Mouse (Mus musculus) kidney, embryonic 15.5 days (tissue): ENCODE results near the gene Slit3. TPM values are rescaled to one million over a fixed set of nuclear protein-coding genes. Genes with fewer than 3 reads are reported as not detected.
A peak's percentile ranks its signal among the peaks of the same experiment; 100 is the strongest.

Experiments
- ATAC-seq: fragments of 200-750 bp; cut with Nextera tagmentation; replicated peaks from 2 replicates; pipeline ENCODE4 v1.8.0; 2017; ENCODE audit warnings: moderate TSS enrichment; ENCODE audit not compliant: low FRiP score
- H3K27ac ChIP-seq: fragments of 300-500 bp; sonication (generic); 2 replicates; pipeline ENCODE4 v1.5.1; 2015; ENCODE audit warnings: mild to moderate bottlenecking, inconsistent platforms
- H3K27me3 ChIP-seq: fragments of 300-500 bp; sonication (generic); 2 replicates; pipeline ENCODE4 v1.6.1; 2015; ENCODE audit warnings: inconsistent platforms
- H3K36me3 ChIP-seq: fragments of 300-500 bp; sonication (generic); 2 replicates; pipeline ENCODE4 v1.6.1; 2015; ENCODE audit warnings: inconsistent platforms
- H3K4me1 ChIP-seq: fragments of 300-500 bp; sonication (generic); 2 replicates; pipeline ENCODE4 v1.6.1; 2015; ENCODE audit warnings: inconsistent platforms
- H3K4me2 ChIP-seq: fragments of 300-500 bp; sonication (generic); 2 replicates; pipeline ENCODE4 v1.6.1; 2015; ENCODE audit warnings: moderate library complexity, mild to moderate bottlenecking, inconsistent platforms
- H3K4me3 ChIP-seq: fragments of 300-500 bp; sonication (generic); replicated peaks from 2 replicates; pipeline ENCODE4 v1.5.1; 2015; ENCODE audit warnings: mild to moderate bottlenecking, inconsistent platforms
- H3K9ac ChIP-seq: fragments of 300-500 bp; sonication (generic); 2 replicates; pipeline ENCODE4 v1.6.1; 2015; ENCODE audit warnings: mild to moderate bottlenecking, inconsistent platforms
- H3K9me3 ChIP-seq: fragments of 300-500 bp; sonication (generic); replicated peaks from 2 replicates; pipeline ENCODE4 v1.6.1; 2016; ENCODE audit warnings: inconsistent platforms
- WGBS: fragments of 180-500 bp; shearing (Covaris S2); methylation state at CpG from one replicate; pipeline ENCODE4 v1.1.7; 2015; ENCODE audit warnings: mixed read lengths; 5-methylcytosine and 5-hydroxymethylcytosine counted together
- microRNA counts: library from miRNA; unstranded; fragments of <30 nt; microRNA quantifications from one replicate; lab custom pipeline; 2016
- microRNA-seq: library from miRNA; unstranded; fragments of <30 nt; microRNA quantifications from one replicate; pipeline ENCODE4, GENCODE M21; 2016
- polyA plus RNA-seq: library from polyadenylated mRNA; unstranded; fragments of >200 nt; fragmentation: Nextera tagmentation; extraction: Ambion mirVana; gene quantifications from 2 replicates; pipeline ENCODE4 v1.2.1, GENCODE M21; 2015

Slit3 gene
- polyA plus RNA-seq, 1 experiment from 2014 or later = 14.9 TPM

- H3K4me3 ChIP-seq = no peak overlapping the region
- no peaks in the 10 kb centered on the region for H3K27me3 ChIP-seq
- H3K4me1 ChIP-seq = peaks cover 22% of the 10 kb centered on the region
- no peak overlapping the region for H3K9ac ChIP-seq
- no peaks in the 10 kb centered on the region for H3K9me3 ChIP-seq
- no peak overlapping the region for H3K4me2 ChIP-seq
- H3K36me3 ChIP-seq = no peaks in the 10 kb centered on the region
- peak; percentile 87 for ATAC-seq
- peak overlapping the region; percentile 64 for H3K27ac ChIP-seq
- 38% methylated on average over 8 of the region's 8 CpGs for WGBS
Observed at GRCm38 (mm10) chr11:35750578-35750977, 629.6 kb downstream of the Slit3 start.

DNA sequence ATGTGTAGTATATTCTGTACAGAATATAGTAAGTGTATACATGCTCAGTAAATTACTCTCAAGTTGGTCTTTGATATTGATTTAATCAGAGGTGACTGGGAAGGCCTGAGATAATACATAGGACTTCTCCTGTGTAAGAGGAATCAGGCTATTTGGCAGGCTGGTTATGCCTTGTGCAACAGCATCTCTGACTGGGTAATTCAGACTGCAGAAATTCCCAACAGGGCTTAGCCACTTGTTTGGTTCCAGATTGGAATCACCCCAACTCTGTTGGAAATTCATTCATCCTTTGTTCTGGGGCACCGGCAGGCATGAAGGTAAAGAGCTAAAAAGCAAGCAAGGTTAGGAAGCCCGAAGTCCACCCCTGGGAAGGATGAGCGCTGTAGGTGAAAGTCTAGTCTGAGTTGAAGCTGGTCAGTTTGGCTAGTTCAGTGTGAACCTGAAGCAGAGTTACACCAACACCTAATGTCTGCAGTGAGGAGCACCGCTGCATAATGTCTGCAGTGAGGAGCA lies 633.9 kb downstream of the Slit3 start:
- Histone ChIP-seq H3K27me3 (no peaks in the 10 kb centered on the region), H3K9ac (no peak overlapping the region), H3K27ac (no peak overlapping the region), H3K4me2 (no peak overlapping the region), H3K4me1 (peaks cover 38% of the 10 kb centered on the region), H3K9me3 (no peaks in the 10 kb centered on the region), H3K36me3 (no peaks in the 10 kb centered on the region), H3K4me3 (no peak overlapping the region)
- no peak for ATAC-seq
- 92% methylated on average over 4 of the region's 4 CpGs for WGBS

- H3K36me3 ChIP-seq = no peaks in the 10 kb centered on the region
- no peak overlapping the region for H3K27ac ChIP-seq
- no peak overlapping the region for H3K4me2 ChIP-seq
- H3K4me1 ChIP-seq = peaks cover 33% of the 10 kb centered on the region
- 24% methylated on average over 6 of the region's 6 CpGs for WGBS
- no peaks in the 10 kb centered on the region for H3K27me3 ChIP-seq
- H3K9ac ChIP-seq = no peak overlapping the region
- ATAC-seq = no peak
- H3K9me3 ChIP-seq = no peaks in the 10 kb centered on the region
- no peak overlapping the region for H3K4me3 ChIP-seq
Observed at GRCm38 (mm10) chr11:35755546-35755945, 634.5 kb downstream of the Slit3 start.

DNA sequence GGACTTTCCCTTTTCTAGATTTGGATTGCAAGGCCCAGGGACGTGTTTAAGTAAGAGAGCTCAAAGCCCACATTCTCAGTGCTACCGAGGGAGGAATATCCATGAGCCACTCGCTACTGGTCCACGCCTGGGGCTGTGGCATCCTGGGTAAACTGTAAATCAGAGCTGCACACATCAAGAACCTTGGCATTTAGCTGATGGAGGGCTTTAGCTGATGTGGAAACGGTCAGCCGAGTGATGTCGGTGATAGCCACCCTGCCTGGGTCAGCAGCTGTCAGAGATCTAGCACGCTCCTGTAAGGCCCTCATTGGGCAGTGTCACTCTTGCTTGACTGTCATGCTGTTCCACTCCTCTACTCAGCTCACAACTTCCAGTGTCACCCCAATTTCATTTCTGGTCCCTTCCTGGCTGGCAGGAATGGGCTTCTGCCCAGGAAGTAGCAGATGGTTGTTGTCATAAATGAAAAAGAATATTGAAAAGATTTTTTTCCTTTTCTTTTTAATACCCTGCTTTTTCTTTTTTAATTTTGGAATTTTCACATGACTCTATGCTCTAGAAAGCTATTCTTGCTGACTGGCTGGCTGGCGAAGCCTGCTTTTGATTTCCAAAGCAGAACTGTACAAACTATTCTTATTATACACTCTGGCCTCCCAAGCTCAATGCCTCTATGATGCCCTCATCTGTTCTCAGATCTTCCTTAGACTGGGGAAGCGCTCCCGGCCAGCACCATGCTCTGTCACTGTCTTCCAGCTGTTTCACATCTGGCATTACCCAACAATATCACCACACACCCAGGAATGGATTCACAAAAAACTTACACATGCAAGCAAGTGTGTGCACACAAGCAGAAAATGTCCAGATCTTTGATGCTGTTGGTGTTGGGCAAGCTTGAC lies 635.6 kb downstream of the Slit3 start:
- Histone ChIP-seq H3K27me3 (no peaks in the 10 kb centered on the region), H3K4me3 (no peak overlapping the region), H3K9me3 (no peaks in the 10 kb centered on the region), H3K36me3 (no peaks in the 10 kb centered on the region), H3K4me2 (no peak overlapping the region), H3K9ac (no peak overlapping the region), H3K4me1 (peaks cover 26% of the 10 kb centered on the region), H3K27ac (peak overlapping the region; percentile 27; the same call in 1 of the 2 replicates)
- 61% methylated on average over 11 of the region's 11 CpGs for WGBS
- no peak for ATAC-seq

MicroRNAs within 50 kb of the gene (microRNA counts, 519-probe panel; counts per million panel counts)
- 3,330 counts per million, percentile 88 among the panel's probes with 10 or more counts for microRNA mmu-miR-218 (lab: Ali Mortazavi, UCI)

Small RNAs within 50 kb of the gene (microRNA-seq; reads per million reads assigned to microRNA genes)
- 20.6 reads per million, percentile 40 among the genes with 10 or more reads in this experiment for gene Mir218-2
